Mouse (Mus musculus): ENCODE data around the gene Artn.

The Artn gene

DNA sequence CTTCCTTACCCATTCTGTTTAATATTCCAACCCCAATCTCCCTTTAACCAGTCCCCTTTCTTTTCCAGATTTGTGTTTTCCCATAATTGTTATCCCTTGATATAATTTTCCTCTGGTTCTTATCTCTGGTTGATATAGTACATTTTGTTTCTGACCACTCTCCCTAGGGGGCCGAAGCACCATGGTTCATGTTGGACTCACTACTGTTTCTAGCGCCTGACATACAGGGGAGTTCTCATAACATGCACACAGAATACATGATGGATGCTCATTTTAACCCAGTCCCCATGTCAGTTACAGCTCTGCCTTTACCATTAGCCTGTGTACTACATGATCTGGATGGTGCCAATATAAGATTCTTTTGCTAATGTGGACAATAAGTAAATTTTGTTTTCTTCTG is 41.6 kb downstream of the Artn start:
- no peak for DNase-seq

DNA sequence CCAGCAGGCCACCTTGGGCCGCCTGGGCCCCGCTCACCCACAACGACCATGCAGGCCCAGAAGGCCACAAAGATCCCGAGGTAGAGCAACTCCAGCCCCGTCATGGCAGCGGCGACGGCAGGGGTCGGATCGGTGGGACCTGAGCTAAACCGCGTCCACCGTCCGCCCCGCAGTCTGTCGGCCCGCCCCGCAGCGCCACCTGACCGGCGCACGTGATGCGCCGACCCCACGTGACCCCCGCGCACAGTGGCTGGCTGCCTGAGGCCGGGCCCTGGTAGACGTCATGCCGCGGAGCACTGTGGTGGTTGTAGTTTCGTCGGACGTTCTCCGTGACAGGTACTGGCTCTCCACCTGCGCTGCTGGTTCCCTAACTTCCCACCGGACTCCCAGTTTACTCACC is 42.4 kb downstream of the Artn start, which contains the start of gene Atp6v0b:
TSS of gene Atp6v0b (minus strand) at position 201 of the 400 bp plus-strand sequence.
- peak; percentile 96 for DNase-seq

DNA sequence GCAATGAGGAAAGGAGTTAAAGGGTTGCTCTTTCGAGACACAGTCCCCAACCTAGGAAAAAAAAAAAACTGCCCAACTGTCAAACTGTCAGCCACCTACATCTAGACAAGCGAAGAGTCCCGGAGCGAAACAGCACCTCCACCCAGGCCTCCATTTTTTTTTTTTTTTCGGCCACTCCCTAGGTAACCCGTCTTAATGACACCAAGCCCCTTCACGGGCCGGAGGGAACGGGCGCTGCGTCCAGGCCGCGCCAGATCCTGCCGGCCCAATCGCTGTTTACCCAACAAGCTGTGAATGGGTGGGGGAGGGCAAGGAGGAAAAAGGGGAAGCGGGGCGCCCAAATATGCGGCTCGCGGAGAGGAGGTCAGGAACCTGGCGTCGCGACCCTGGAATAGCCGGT is 42.9 kb downstream of the Artn start:
- peak; percentile 42 for DNase-seq

DNA sequence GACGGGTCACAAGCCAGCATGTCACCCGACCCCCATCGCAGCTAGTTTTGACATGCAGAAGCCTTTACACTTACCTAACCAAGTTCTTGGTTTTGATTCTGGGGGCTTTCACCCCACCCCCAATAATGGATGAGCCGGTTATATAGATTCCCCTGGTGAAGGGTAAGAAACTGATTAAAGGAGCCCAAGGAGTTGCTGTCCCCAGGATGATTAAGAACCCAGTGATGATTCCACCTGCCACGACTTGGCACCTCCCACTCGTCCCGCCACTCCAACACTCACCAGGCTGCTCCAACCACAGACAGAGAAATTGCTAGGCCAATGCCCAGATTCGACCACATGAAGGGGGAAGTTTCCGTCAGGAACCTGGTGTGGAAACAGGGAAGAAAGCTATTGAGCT is 43.6 kb downstream of the Artn start:
- DNase-seq = no peak

DNA sequence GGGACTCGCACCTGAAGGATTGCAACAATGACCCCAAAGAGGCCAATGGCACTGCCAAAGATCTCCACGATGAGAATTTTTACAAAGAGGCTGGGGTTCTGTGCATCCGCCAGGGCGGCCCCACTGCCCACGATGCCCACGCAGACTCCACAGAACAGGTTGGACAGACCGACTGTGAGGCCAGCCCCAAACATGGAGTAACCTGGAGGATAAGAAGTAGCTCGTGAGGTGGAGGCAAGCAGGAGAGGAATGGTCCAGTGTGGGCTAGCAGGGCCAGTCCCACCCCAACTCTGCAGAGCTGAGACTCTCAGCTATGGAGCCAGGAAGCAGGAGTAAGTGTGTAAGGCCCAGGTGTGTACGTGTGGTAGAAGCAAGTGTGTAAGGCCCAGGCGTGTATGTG is 44.5 kb downstream of the Artn start:
- no peak for DNase-seq

DNA sequence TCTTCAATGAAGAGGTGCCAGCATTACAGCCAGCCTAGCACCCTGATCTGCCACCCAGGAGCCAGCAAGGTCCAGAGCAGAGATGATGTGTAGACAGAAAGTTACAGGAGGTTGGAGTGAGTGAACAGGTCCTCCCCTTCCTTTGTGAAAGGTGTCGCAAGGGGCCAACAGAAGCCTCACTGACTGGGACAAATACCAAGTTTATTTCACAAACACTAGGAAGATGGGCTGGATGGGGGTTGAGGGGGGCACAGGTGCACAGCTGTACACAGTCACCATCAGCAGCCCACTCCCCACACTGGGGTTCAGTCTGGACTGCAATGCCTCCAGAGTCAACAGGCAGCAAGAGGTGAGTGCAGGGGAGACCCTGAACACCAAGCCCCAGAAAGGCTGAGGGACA is 45.4 kb downstream of the Artn start:
- no peak for DNase-seq

DNA sequence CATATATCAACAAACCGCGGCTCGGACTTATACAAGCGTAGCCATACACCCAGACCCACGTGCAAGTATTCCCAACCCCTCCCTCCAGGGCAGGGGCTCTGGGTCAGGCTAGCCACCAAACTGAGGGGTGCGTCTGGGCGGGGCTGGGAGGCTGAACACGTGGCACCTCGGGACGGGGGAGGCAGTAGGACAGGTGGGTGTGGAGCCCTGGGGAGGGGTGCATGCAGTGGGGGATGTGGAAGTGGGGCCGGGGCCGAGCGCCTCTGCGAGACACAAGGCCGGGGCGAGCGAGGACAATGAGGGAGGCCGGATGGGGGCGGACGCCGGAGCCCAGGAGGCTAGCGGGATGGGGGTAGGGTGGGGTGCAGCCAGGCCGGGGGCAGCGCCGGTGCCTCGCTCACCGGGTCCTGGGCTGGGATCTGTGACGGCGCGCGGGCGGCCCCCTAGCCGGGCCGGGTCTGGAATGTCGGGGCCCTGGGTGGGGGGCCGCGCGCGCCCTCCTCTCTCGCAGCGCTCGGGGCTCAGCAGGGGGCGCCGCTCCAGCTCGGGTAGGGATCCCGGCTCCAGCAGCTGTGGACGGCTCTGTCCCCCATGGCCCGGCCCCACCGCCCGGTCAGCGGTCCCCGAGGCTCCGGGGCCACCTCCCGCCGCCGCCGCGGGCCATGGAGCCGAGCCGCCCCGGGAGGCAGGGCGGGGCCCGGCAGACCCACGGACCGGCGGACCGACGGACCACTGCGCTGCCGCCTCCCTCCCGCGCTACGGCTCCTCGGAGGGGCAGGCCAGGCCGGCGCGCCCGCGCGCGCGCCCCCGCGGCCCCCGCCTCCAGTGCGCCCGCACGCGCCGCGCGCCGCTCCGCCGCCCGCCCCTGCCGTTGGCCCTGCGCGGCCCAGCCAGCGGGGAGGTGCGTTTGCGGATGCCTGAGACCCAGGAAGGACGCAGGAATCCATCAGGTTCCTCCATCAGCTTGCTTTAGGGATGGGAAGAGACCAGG is 46.6 kb downstream of the Artn start, which contains the start of gene B4galt2:
TSS of gene B4galt2 (minus strand) at position 787 of the 991 bp plus-strand sequence.
- peak; percentile 28 for DNase-seq

DNA sequence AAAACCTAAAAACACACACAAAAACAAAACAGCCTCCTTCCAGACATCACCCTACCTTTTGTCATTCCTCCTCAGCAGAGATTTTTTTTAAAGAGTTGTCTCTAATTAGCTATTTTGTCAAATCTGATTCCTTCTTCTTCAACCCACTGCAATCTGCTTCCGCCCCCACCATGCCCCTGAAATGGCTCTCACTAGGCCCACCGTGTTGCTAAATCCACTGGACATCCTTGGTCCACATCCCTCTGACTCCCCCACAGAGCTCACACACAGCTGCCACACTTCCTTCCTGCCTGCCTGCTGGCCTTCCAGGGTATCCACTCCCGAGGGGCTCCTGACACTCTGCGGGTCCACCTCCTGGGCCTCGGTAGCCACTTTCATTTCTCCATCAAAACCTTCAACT is 50.9 kb downstream of the Artn start:
- no peak for DNase-seq

DNA sequence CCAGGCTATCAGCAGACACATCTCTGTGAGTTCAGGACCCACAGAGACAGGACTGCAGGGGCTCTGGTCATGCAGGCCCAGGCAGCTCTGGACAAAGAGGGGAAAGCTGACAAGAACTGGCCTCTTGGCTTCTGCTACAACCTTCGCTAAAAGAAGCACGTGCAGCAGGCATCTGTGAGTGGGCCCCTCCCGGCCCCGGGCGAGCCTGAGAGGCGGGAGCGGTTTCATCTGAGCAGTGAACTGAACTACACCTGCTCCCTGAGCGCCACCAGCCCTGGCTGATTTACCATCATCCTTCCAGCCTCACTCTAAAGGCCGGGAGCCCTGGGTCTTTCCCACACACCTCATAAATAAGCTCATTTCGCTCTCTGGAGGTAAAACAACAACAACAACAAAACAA is 51.3 kb downstream of the Artn start:
- no peak for DNase-seq
